Mouse (Mus musculus) liver, adult 2 months (tissue): Measurements from ENCODE around the gene Rnf216. TPM values are rescaled to one million over a fixed set of nuclear protein-coding genes. Genes with fewer than 3 reads are reported as not detected.

Source experiments
- DNase-seq: peaks from one replicate; pipeline ENCODE4 v3.0.0-alpha.2; 2011; ENCODE audit warnings: low read depth, low spot score; ENCODE audit errors: extremely low read depth
- H3K27ac ChIP-seq: fragments of 200-500 bp; replicated peaks from 2 replicates; pipeline ENCODE4 v1.5.1; 2012; ENCODE audit warnings: low read depth, mild to moderate bottlenecking, control low read depth, inconsistent platforms, low read length; ENCODE audit not compliant: insufficient read depth
- H3K27me3 ChIP-seq: fragments of 200-500 bp; 2 replicates; pipeline ENCODE4 v1.6.1; 2012; ENCODE audit warnings: mild to moderate bottlenecking, moderate library complexity, low read length, inconsistent platforms; ENCODE audit not compliant: control insufficient read depth, insufficient read depth
- H3K36me3 ChIP-seq: fragments of 200-500 bp; 2 replicates; pipeline ENCODE4 v1.6.1; 2012; ENCODE audit warnings: low read length, inconsistent platforms; ENCODE audit not compliant: control insufficient read depth, insufficient read depth
- H3K4me1 ChIP-seq: fragments of 200-500 bp; 2 replicates; pipeline ENCODE4 v1.6.1; 2011; ENCODE audit warnings: low read length; ENCODE audit not compliant: control insufficient read depth, insufficient read depth
- H3K4me3 ChIP-seq: fragments of 200-500 bp; 2 replicates; pipeline ENCODE4 v1.5.1; 2011; ENCODE audit warnings: low read depth, mild to moderate bottlenecking, control low read depth, low read length, moderate library complexity; ENCODE audit not compliant: insufficient read depth
- H3K79me2 ChIP-seq: fragments of 200-500 bp; 2 replicates; pipeline ENCODE4 v1.6.1; 2012; ENCODE audit warnings: inconsistent platforms, mild to moderate bottlenecking, low read length, moderate library complexity; ENCODE audit not compliant: control insufficient read depth, insufficient read depth
- H3K9ac ChIP-seq: fragments of 200-500 bp; 2 replicates; pipeline ENCODE4 v1.6.1; 2012; ENCODE audit warnings: low read depth, mild to moderate bottlenecking, control low read depth, inconsistent platforms, low read length
- CTCF ChIP-seq: fragments of 200-500 bp; IDR thresholded peaks from 2 replicates; pipeline ENCODE4 v1.5.1; 2011; ENCODE audit warnings: low read depth, low read length, control low read depth
- POLR2A ChIP-seq: fragments of 200-500 bp; IDR thresholded peaks from 2 replicates; pipeline ENCODE4 v1.6.1; 2011; ENCODE audit warnings: low read length, control low read depth; ENCODE audit not compliant: insufficient read depth; ENCODE audit errors: extremely low read depth
- WGBS: fragments of 180-500 bp; shearing (Covaris S2); methylation state at CpG from one replicate; pipeline ENCODE4 v1.1.7; 2018; 5-methylcytosine and 5-hydroxymethylcytosine counted together
- polyA plus RNA-seq: library from polyadenylated mRNA; depleted of rRNA; stranded (reverse); fragments of >200 nt; gene quantifications from 2 replicates; pipeline ENCODE4 v1.2.3, GENCODE M21; 2012
- total RNA-seq: library from RNA; depleted of rRNA; stranded (reverse); fragments of >200 nt; gene quantifications from 2 replicates; pipeline ENCODE4 v1.2.3, GENCODE M21; 2014

Gene Rnf216
- total and polyA plus RNA-seq, 2 experiments, result 11.5 to 12.1 TPM

GRCm38 (mm10) chr5:143056191-143056880, 56.5 kb downstream of the Rnf216 start:
- peak overlapping the region; percentile 43 for H3K27ac ChIP-seq
- peaks cover 13% of the 10 kb centered on the region for H3K4me1 ChIP-seq
- H3K4me3 ChIP-seq, result no peak overlapping the region
- TF ChIP-seq CTCF (no peak), POLR2A (no peak)
- peak; percentile 64 for DNase-seq
- 59% methylated on average over 4 of the region's 4 CpGs for WGBS
- H3K9ac ChIP-seq, result no peak overlapping the region
- no peaks in the 10 kb centered on the region for H3K79me2 ChIP-seq
- no peaks in the 10 kb centered on the region for H3K27me3 ChIP-seq
- peaks cover 17% of the 10 kb centered on the region for H3K36me3 ChIP-seq

- Histone ChIP-seq H3K27ac (peak overlapping the region; percentile 43), H3K27me3 (no peaks in the 10 kb centered on the region), H3K4me3 (no peak overlapping the region), H3K4me1 (peaks cover 13% of the 10 kb centered on the region), H3K9ac (no peak overlapping the region), H3K36me3 (peaks cover 17% of the 10 kb centered on the region), H3K79me2 (no peaks in the 10 kb centered on the region)
- WGBS, result 40% methylated on average over 3 of the region's 3 CpGs
- no peak for TF ChIP-seq CTCF
- no peak for TF ChIP-seq POLR2A
- peak; percentile 75 for DNase-seq
Measured at GRCm38 (mm10) chr5:143055501-143056125, 57.2 kb downstream of the Rnf216 start.

- Histone ChIP-seq H3K36me3 (peaks cover 13% of the 10 kb centered on the region), H3K27me3 (no peaks in the 10 kb centered on the region), H3K79me2 (no peaks in the 10 kb centered on the region), H3K4me1 (peaks cover 13% of the 10 kb centered on the region), H3K27ac (peak overlapping the region; percentile 48), H3K4me3 (no peak overlapping the region), H3K9ac (no peak overlapping the region)
- DNase-seq, result no peak
- 88% methylated on average over 2 of the region's 2 CpGs for WGBS
- TF ChIP-seq POLR2A, result no peak
- TF ChIP-seq CTCF, result no peak
Measured at GRCm38 (mm10) chr5:143054703-143055102, 58.1 kb downstream of the Rnf216 start.

- TF ChIP-seq POLR2A (no peak), CTCF (no peak)
- Histone ChIP-seq H3K27ac (peak overlapping the region; percentile 28; the same call in 1 of the 2 replicates), H3K79me2 (no peaks in the 10 kb centered on the region), H3K4me1 (peaks cover 8% of the 10 kb centered on the region; the same call in 1 of the 2 replicates), H3K9ac (no peak overlapping the region), H3K36me3 (peaks cover 13% of the 10 kb centered on the region), H3K4me3 (no peak overlapping the region), H3K27me3 (no peaks in the 10 kb centered on the region)
- 70% methylated on average over 5 of the region's 5 CpGs for WGBS
- DNase-seq, result peak; percentile 36
Measured at GRCm38 (mm10) chr5:143053132-143053972, 59.4 kb downstream of the Rnf216 start.

- 94% methylated on average over 2 of the region's 2 CpGs for WGBS
- Histone ChIP-seq H3K4me1 (peaks cover 7% of the 10 kb centered on the region; the same call in 1 of the 2 replicates), H3K27ac (no peak overlapping the region), H3K36me3 (peaks cover 12% of the 10 kb centered on the region), H3K79me2 (no peaks in the 10 kb centered on the region), H3K9ac (no peak overlapping the region), H3K4me3 (no peak overlapping the region), H3K27me3 (no peaks in the 10 kb centered on the region)
- no peak for DNase-seq
- TF ChIP-seq POLR2A, result no peak
- TF ChIP-seq CTCF, result no peak
Measured at GRCm38 (mm10) chr5:143052677-143053076, 60.1 kb downstream of the Rnf216 start.
